Mouse (Mus musculus) CH12.LX (cell line): Measurements from ENCODE around the gene C2cd4a. TPM values are rescaled to one million over a fixed set of nuclear protein-coding genes. Genes with fewer than 3 reads are reported as not detected.
A peak's percentile ranks its signal among the peaks of the same experiment; 100 is the strongest.

ENCODE experiments used
- DNase-seq: peaks from one replicate; pipeline ENCODE4 v3.0.0-alpha.2; 2013; ENCODE audit errors: extremely low read depth
- H3K27ac ChIP-seq: 2 replicates; pipeline ENCODE4 v1.5.1; 2012; ENCODE audit warnings: low read depth, mild to moderate bottlenecking, control low read depth, moderate library complexity; ENCODE audit not compliant: insufficient read depth
- H3K27me3 ChIP-seq: replicated peaks from 2 replicates; pipeline ENCODE3; 2012; ENCODE audit warnings: inconsistent platforms
- H3K36me3 ChIP-seq, 2 experiments: replicated peaks in 1 of 2; 2 replicates each; pipeline versions ENCODE3 to v1.6.1; 2012; ENCODE audit warnings: inconsistent platforms in 1 of 2, low read length in 1 of 2, mild to moderate bottlenecking in 1 of 2, mixed read lengths in 1 of 2, moderate library complexity in 1 of 2; ENCODE audit not compliant: control insufficient read depth in 1 of 2, insufficient read depth in 1 of 2
- H3K4me1 ChIP-seq, 2 experiments: 2 replicates each; pipeline ENCODE4 v1.6.1; 2012; ENCODE audit warnings: inconsistent platforms in 1 of 2, moderate library complexity in 1 of 2; ENCODE audit not compliant: insufficient read depth in 2 of 2, control insufficient read depth in 1 of 2
- H3K4me2 ChIP-seq: 2 replicates; pipeline ENCODE4 v1.6.1; 2012; ENCODE audit warnings: low read depth, mild to moderate bottlenecking, control low read depth; ENCODE audit not compliant: poor library complexity, insufficient read depth, severe bottlenecking
- H3K4me3 ChIP-seq, 3 experiments: fragments of 150-350 bp in 1 of 3; sonication (generic) in 1 of 3; replicated peaks in 1 of 3; 2 replicates each; pipeline versions ENCODE3 to v1.5.1; 2011 to 2012; ENCODE audit warnings: low read depth in 2 of 3, low read length in 2 of 3, mild to moderate bottlenecking in 2 of 3, moderate library complexity in 2 of 3, control low read depth in 1 of 3, improper control_type of control experiment in 1 of 3, inconsistent platforms in 1 of 3, mixed read lengths in 1 of 3; ENCODE audit not compliant: poor library complexity in 1 of 3
- H3K79me2 ChIP-seq: replicated peaks from 2 replicates; pipeline ENCODE4 v1.6.1; 2012; ENCODE audit warnings: mild to moderate bottlenecking, moderate library complexity; ENCODE audit not compliant: control insufficient read depth, poor library complexity, insufficient read depth, severe bottlenecking; ENCODE audit errors: extremely low read depth
- H3K9ac ChIP-seq: 2 replicates; pipeline ENCODE4 v1.6.1; 2012; ENCODE audit warnings: low read depth, mild to moderate bottlenecking, control low read depth, moderate library complexity; ENCODE audit not compliant: insufficient read depth
- H3K9me3 ChIP-seq: replicated peaks from 2 replicates; pipeline ENCODE3; 2012; ENCODE audit warnings: low read length, inconsistent platforms, mixed read lengths
- BHLHE40 ChIP-seq: IDR thresholded peaks from 2 replicates; pipeline ENCODE4 v1.6.1; 2011; ENCODE audit warnings: mild to moderate bottlenecking, low read depth, low read length, improper control_type of control experiment
- CHD2 ChIP-seq: IDR thresholded peaks from 2 replicates; pipeline ENCODE4 v1.6.1; 2011; ENCODE audit warnings: low read length, improper control_type of control experiment
- CTCF ChIP-seq, 2 experiments: IDR thresholded peaks in 1 of 2; conservative IDR thresholded peaks in 1 of 2; 2 replicates each; pipeline ENCODE4 v1.5.1; 2011 to 2012; ENCODE audit warnings: low read depth in 2 of 2, low read length in 2 of 2, improper control_type of control experiment in 1 of 2, inconsistent platforms in 1 of 2, mild to moderate bottlenecking in 1 of 2, moderate library complexity in 1 of 2
- EP300 ChIP-seq: IDR thresholded peaks from 2 replicates; pipeline ENCODE4 v1.6.1; 2011; ENCODE audit warnings: low read length, improper control_type of control experiment
- ETS1 ChIP-seq: conservative IDR thresholded peaks from 2 replicates; pipeline ENCODE4 v1.6.1; 2012; ENCODE audit warnings: low read depth, mild to moderate bottlenecking, inconsistent platforms, low read length, improper control_type of control experiment, moderate library complexity
- GABPA ChIP-seq: IDR thresholded peaks from 2 replicates; pipeline ENCODE4 v1.6.1; 2012; ENCODE audit warnings: low read depth, low read length, improper control_type of control experiment, inconsistent platforms; ENCODE audit not compliant: insufficient replicate concordance
- JUN ChIP-seq: IDR thresholded peaks from 2 replicates; pipeline ENCODE4 v1.6.1; 2011; ENCODE audit warnings: low read depth, mild to moderate bottlenecking, low read length, improper control_type of control experiment, moderate library complexity; ENCODE audit not compliant: insufficient read depth
- KAT2A ChIP-seq: IDR thresholded peaks from 2 replicates; pipeline ENCODE4 v1.6.1; 2012; ENCODE audit warnings: low read length, improper control_type of control experiment, inconsistent platforms; ENCODE audit not compliant: insufficient replicate concordance
- MYC ChIP-seq: IDR thresholded peaks from 2 replicates; pipeline ENCODE4 v1.6.1; 2011; ENCODE audit warnings: low read depth, mild to moderate bottlenecking, improper control_type of control experiment, low read length
- NRF1 ChIP-seq: IDR thresholded peaks from 2 replicates; pipeline ENCODE4 v1.6.1; 2014; ENCODE audit warnings: low read depth, mild to moderate bottlenecking, inconsistent platforms, low read length, improper control_type of control experiment, moderate library complexity
- PAX5 ChIP-seq: IDR thresholded peaks from 2 replicates; pipeline ENCODE4 v1.6.1; 2012; ENCODE audit warnings: low read length, inconsistent platforms, mixed read lengths
- POLR2A ChIP-seq: IDR thresholded peaks from 2 replicates; pipeline ENCODE4 v1.6.1; 2011; ENCODE audit warnings: low read depth, mild to moderate bottlenecking, improper control_type of control experiment, low read length
- POLR2AphosphoS2 ChIP-seq: IDR thresholded peaks from 2 replicates; pipeline ENCODE4 v1.6.1; 2011; ENCODE audit warnings: low read depth, low read length, improper control_type of control experiment
- RAD21 ChIP-seq: IDR thresholded peaks from 2 replicates; pipeline ENCODE4 v1.6.1; 2011; ENCODE audit warnings: low read depth, mild to moderate bottlenecking, low read length, improper control_type of control experiment, moderate library complexity
- RCOR1 ChIP-seq: conservative IDR thresholded peaks from 2 replicates; pipeline ENCODE4 v1.6.1; 2012; ENCODE audit warnings: low read depth, mild to moderate bottlenecking, inconsistent platforms, low read length, improper control_type of control experiment
- TCF12 ChIP-seq: IDR thresholded peaks from 2 replicates; pipeline ENCODE4 v1.6.1; 2014; ENCODE audit warnings: low read depth, mild to moderate bottlenecking, inconsistent platforms, low read length, improper control_type of control experiment
- UBTF ChIP-seq: IDR thresholded peaks from 2 replicates; pipeline ENCODE4 v1.6.1; 2012; ENCODE audit warnings: low read depth, mild to moderate bottlenecking, inconsistent platforms, low read length, improper control_type of control experiment, moderate library complexity
- USF2 ChIP-seq: conservative IDR thresholded peaks from 2 replicates; pipeline ENCODE4 v1.6.1; 2011; ENCODE audit warnings: low read depth, low read length, improper control_type of control experiment
- ZKSCAN1 ChIP-seq: IDR thresholded peaks from 2 replicates; pipeline ENCODE4 v1.6.1; 2012; ENCODE audit warnings: low read depth, inconsistent platforms, low read length, improper control_type of control experiment, borderline replicate concordance
- ZMIZ1 ChIP-seq: IDR thresholded peaks from 2 replicates; pipeline ENCODE4 v1.6.1; 2012; ENCODE audit warnings: low read depth, mild to moderate bottlenecking, inconsistent platforms, low read length, improper control_type of control experiment
- ZNF384 ChIP-seq: IDR thresholded peaks from 2 replicates; pipeline ENCODE4 v1.6.1; 2012; ENCODE audit warnings: low read depth, low read length, improper control_type of control experiment, inconsistent platforms
- dilution Hi-C: fragments of 300-500 bp; cut with MboI; formaldehyde crosslinking; loops from 2 replicates; pipeline ENCODE4 v1.14.3; 2020; ENCODE audit warnings: low sequenced_read_pairs; ENCODE audit not compliant: extremely low pct_unique_long_range_greater_than_20kb, extremely low pct_ligation_motif_present
- in situ Hi-C: fragments of 300-500 bp; cut with MboI; formaldehyde crosslinking; loops from 3 replicates; pipeline ENCODE4 v1.14.3; 2019; ENCODE audit warnings: low sequenced_read_pairs, low pct_ligation_motif_present, low pct_unique_long_range_greater_than_20kb, mixed read lengths
- polyA plus RNA-seq: library from polyadenylated mRNA; unstranded; fragments of >175 nt; gene quantifications from 2 replicates; pipeline ENCODE4 v1.2.1, GENCODE M21; 2012; ENCODE audit warnings: low read depth; ENCODE audit not compliant: insufficient read length
- total RNA-seq, 2 experiments: library from RNA; depleted of rRNA; stranded (reverse); fragments of 300-350 nt in 1 of 2; fragments of >200 nt in 1 of 2; gene quantifications; 2 replicates each; pipeline ENCODE4 v1.2.3; 2012 to 2014

The C2cd4a gene
- total and polyA plus RNA-seq, 3 experiments = 0.16 TPM; not detected in 2

- no peak overlapping the region for H3K9ac ChIP-seq
- dilution Hi-C loops = no loop called here
- no peaks in the 10 kb centered on the region for H3K27me3 ChIP-seq
- no peaks in the 10 kb centered on the region for H3K36me3 ChIP-seq
- no peak overlapping the region for H3K27ac ChIP-seq
- DNase-seq = no peak
- H3K4me3 ChIP-seq = no peak overlapping the region
- peaks cover 3 to 12% of the 10 kb centered on the region in 2 experiments; a peak in 2 of 4 replicates for H3K4me1 ChIP-seq
- no peak overlapping the region for H3K4me2 ChIP-seq
- TF ChIP-seq PAX5 (no peak), CTCF (conservative IDR thresholded peaks at IDR 0.05 in 1 of 2, IDR thresholded peaks at IDR 0.05 in 1 of 2; ENCODE audit: low read depth in 2 of 2, low read length in 2 of 2) (0 out of 4 replicates have a peak, but pooled peaks of 1 of the 2 experiments have one; percentile 2)
- H3K9me3 ChIP-seq = peaks cover 3% of the 10 kb centered on the region
- in situ Hi-C loops = no loop called here
- no peaks in the 10 kb centered on the region for H3K79me2 ChIP-seq
Observed at GRCm38 (mm10) chr9:67825527-67825926, 6.6 kb downstream of the C2cd4a start.

GRCm38 (mm10) chr9:67823131-67823530 is 9.0 kb downstream of the C2cd4a start:
- no peak for DNase-seq
- Histone ChIP-seq H3K4me2 (no peak overlapping the region), H3K4me3 (no peak overlapping the region), H3K79me2 (no peaks in the 10 kb centered on the region), H3K27me3 (no peaks in the 10 kb centered on the region), H3K4me1 (no peaks in the 10 kb centered on the region), H3K9ac (no peak overlapping the region), H3K36me3 (no peaks in the 10 kb centered on the region), H3K27ac (no peak overlapping the region), H3K9me3 (peaks cover 3% of the 10 kb centered on the region)
- TF ChIP-seq ZNF384 = no peak
- no peak for TF ChIP-seq TCF12
- TF ChIP-seq GABPA = no peak
- TF ChIP-seq UBTF = no peak
- no peak for TF ChIP-seq JUN
- TF ChIP-seq USF2 = no peak
- TF ChIP-seq POLR2AphosphoS2 = no peak
- TF ChIP-seq POLR2A = no peak
- no peak for TF ChIP-seq MYC
- TF ChIP-seq PAX5 = no peak
- no peak for TF ChIP-seq NRF1
- no peak for TF ChIP-seq ZMIZ1
- TF ChIP-seq ETS1 = no peak
- TF ChIP-seq RAD21 = no peak
- no peak for TF ChIP-seq KAT2A
- no peak for TF ChIP-seq EP300
- no peak for TF ChIP-seq CHD2
- TF ChIP-seq ZKSCAN1 = no peak
- no peak for TF ChIP-seq RCOR1
- TF ChIP-seq BHLHE40 = no peak
- dilution Hi-C loops (no loop called here), in situ Hi-C loops (no loop called here)
